Mouse (Mus musculus): ENCODE measurements around the gene Jag2.

Gene Jag2

DNA sequence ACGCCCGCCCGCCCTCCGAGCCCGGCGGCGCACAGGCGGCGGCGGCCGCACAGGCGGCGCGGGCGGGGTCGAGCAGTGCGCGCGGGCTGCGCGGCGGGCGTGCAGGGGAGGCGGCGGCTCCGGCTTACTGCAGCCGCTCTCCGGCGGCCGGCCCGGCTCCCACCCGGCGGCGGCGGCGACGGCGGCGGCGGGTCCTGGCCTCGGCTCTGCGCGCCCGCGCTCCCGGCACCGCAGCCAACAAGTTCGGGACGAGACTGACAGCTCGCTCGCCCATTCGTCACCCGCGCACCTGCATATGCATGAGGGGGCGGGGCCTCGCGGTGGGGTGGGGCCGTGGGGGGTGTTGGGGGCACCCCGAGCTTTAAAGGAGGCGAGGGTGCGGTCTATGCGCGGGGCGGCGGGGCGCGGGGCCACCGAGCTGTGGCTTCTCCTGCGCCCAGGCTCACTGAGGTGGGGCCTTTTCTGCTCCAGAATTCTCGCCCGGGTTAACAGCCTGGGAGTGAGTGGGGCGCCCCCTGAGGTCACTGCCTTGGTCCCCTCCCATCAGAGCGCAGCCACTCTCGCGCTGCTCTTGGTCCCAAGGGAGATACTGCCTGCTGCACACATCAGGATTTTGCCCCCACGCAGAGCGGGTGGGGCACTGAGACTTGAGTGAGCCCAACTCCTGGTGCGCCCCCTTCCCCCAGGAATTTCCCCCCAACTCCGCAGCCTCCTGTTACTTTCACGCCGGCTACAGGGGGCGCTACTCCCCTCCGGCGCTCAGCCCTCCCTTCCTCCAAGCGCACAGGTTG is at the start of gene Jag2:
Gene Jag2 (minus strand): TSS at position 215 of the 791 bp plus-strand sequence.
- no peak for DNase-seq (ENCODE audit: low read depth, low spot score)

- no peak for DNase-seq (ENCODE audit: low read depth, low spot score)
Measured at GRCm38 (mm10) chr12:112977156-112977555, 47.6 kb upstream of the Jag2 start.

- DNase-seq (ENCODE audit: low read depth, low spot score) = peak; percentile 98
Measured at GRCm38 (mm10) chr12:112976371-112977073, 46.9 kb upstream of the Jag2 start, which contains the start of gene Btbd6. Gene Btbd6, plus strand, starts transcription at chr12:112976482.

DNA sequence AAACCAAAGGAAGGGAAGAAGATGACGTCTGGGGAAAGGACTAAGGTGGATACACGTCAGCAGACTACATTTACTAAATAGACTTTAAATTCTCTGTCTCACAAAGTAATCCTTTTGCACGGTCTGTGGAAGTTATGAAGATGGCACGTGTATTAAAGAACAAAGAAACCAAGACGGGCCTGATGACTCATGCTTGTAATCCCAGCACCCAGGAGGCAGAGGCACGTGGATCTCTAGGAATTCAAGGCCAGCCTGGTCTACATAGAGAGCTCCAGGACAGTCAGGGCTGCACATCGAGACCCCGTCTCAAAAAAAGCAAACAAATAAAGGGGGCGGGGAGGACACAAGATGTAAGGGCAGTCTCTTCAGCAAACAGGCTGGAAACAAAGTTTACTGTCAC is 45.2 kb upstream of the Jag2 start:
- DNase-seq (ENCODE audit: low read depth, low spot score) = no peak

DNA sequence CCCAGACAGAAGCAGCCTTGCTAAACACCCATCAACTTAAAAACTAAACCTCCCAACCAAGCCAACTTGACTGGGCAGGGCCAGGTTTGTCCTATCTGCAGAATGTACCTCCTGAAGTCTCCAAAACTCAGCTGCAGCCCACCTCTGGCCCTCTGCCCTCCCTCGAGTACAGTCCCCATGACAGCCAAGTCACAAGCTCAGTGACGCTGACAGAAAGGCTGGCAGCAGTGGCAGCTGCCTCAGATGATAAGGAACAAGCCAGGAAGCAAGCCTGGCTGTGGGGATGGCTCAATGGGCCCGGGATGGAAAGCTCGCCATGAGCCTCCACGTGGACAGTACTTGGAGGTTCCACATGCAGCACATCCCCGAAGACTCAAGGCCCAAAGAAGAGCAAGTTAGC is 40.0 kb upstream of the Jag2 start:
- DNase-seq (ENCODE audit: low read depth, low spot score) = no peak

DNA sequence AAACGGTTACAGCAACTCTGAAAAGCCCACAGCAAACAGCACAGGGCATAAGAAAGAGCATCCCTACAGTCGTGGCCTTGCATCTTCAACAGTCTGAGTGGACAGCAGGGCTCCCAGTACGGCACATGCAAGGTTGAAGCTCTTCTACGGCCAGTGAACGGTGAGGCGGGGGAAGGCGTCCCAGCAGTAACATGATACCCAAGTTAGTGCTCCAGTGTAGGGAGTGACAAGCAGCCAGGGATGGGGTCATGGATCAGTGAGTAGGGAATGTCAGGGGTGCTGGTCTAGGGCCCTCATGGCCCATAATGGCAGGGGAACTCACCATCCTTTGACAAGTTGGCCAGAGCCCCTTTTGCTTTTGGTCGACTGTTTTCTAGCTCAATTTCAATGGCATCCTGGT is 39.4 kb upstream of the Jag2 start:
- DNase-seq (ENCODE audit: low read depth, low spot score) = no peak

GRCm38 (mm10) chr12:112965783-112966182 is 36.2 kb upstream of the Jag2 start:
- DNase-seq (ENCODE audit: low read depth, low spot score) = no peak

DNA sequence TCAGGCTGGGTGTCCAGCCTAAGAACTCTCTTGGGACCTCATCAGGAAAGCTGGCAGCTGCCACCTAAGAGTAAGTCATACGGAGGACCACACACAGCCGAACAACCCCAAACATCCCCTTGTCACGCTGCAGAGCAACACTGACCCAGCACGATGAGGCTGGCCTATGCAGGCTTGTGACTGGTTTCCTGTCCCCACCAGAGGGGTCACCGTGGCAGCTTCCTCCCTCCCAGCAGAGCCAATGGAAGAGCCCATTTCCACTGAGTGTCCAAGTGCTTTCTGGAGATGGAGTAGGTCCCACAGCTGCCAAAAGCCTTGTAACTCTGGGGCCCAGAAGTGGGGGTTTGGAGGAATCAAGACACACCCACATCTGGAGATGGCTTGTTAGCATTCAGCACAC is 32.3 kb upstream of the Jag2 start:
- no peak for DNase-seq (ENCODE audit: low read depth, low spot score)

DNA sequence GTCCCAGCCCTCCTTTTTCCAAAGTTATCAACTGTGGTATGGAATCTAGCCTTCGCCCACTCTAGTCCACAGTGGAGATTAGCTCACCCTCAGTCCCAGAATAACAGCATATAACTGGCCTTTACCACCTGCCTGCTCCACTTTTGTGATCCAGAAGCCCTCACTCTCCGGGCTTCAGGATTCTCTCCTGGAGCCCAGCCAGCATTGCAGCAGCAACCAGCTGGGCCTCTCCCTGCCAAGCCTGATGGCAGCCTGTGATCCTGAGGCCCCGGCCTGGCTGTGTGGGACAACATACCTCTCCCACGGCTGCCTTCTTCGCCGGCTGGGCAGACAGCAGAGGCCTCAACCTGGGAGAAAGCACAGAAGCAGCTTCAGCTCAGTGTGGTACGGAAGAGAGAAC is 31.9 kb upstream of the Jag2 start:
- DNase-seq (ENCODE audit: low read depth, low spot score) = no peak

DNA sequence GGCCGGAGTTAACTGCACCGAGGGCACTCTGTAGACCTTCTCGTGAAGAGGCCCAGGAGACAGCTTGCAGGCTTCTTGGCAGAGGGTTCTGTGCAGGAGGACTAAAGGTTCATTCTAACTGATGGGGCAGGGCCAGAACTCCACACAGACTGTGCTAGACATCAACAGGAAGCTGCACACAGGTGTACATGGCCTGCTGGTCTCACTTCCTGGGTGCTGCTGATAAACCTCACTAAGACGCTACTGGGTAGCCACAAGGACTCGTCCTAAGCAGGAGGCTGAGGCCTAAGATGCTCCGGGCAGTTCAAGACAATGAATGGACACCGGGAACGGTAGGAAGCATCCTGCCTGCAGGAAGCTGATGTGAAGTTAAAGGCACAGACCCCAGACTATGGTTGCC is 29.8 kb upstream of the Jag2 start:
- peak; percentile 53 for DNase-seq (ENCODE audit: low read depth, low spot score)

GRCm38 (mm10) chr12:112958303-112958702 is 28.7 kb upstream of the Jag2 start:
- DNase-seq (ENCODE audit: low read depth, low spot score) = peak; percentile 53

- peak; percentile 74 for DNase-seq (ENCODE audit: low read depth, low spot score)
Measured at GRCm38 (mm10) chr12:112955800-112956199, 26.2 kb upstream of the Jag2 start.

GRCm38 (mm10) chr12:112952926-112953565 is 23.5 kb upstream of the Jag2 start:
- no peak for DNase-seq (ENCODE audit: low read depth, low spot score)

- DNase-seq (ENCODE audit: low read depth, low spot score) = no peak
Measured at GRCm38 (mm10) chr12:112952433-112952832, 22.9 kb upstream of the Jag2 start.

DNA sequence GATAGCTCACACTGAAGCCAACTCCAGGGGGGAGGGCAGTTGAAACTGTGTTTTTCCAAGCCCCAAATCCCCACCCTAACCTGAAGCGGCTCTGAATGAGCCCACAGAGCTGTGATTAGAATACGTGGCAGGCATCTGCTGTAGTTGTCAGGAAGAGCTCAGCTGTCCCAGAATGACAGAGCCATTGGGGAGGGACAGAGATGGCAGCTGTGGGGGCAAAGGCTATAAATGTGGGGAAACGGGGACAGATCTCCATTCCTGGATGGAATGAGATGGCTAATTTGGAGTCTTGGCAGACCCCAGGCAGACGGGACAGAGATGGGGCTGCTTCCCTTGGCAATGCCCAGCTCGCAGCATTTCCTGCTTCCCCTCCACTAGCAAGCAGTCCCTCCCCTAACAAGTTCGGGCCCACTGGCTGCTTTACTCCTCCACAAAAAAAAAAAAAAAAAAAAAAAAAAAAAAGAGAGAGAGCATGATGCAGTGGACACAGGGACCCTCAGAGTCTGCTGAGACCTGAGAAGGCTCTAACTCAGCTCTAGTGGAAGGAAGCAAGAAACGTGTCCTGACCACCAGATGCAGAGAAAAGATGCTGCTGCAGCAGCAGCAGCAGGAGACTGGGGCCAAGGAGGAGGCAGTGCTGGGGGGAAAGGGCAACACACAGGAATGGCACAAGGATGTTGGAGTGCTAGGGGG is 21.7 kb upstream of the Jag2 start:
- DNase-seq (ENCODE audit: low read depth, low spot score) = no peak

- DNase-seq (ENCODE audit: low read depth, low spot score) = no peak
Measured at GRCm38 (mm10) chr12:112950761-112951129, 21.2 kb upstream of the Jag2 start.

DNA sequence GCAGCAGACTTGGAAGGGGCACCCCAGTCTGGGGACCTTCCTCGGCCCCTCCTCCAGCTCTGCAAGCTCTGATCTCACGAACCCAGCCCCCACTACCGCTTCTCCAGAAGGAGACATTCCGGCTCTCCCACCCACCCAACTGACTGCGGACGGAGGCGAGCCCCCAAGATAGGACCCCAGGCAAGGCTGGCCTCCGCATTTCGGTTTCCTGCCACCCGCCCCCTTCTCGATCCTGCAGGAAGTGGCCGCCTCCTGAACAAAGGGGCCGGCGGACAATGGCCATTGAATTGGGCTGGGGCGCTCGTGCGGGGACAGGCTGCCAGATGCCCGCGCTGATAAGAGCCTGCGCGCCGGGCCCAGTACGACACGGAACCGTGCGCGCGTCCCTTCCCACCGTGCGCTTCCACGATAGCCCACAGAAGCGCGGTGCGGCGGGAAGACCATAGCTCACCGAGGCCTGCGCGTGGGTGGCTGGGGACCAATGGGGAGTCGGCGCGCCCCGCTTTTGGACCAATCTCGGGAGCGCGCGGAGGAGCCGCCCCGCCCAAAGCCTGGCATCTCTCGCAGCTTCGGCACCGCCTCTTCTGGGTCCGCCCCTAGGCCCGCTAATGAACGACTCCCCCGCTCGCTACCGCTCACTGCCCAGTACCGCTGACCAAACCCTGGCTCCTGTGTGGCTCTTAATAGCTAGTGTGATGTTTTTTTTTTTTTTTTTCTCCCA is 20.6 kb upstream of the Jag2 start:
- peak; percentile 89 for DNase-seq (ENCODE audit: low read depth, low spot score)

DNA sequence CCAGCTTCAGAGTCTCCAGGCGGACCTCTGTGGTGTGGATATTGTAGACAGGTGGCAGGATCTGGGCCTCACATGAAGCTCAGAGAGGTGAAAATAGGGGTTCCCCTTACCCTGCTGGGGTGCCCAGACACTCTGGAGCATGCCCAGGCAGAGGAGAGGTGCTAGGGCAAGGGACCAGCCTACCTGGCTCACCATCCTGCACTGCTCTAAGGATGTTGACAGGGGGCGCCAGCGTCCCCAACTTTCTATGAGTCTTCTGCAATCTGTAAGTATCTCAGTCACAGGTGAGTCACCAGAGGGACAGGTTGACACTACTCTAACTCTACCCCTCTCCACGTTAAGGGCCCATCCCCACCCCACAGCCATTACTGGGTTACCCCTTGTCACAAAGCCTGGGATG is 17.7 kb upstream of the Jag2 start:
- peak; percentile 67 for DNase-seq (ENCODE audit: low read depth, low spot score)

DNA sequence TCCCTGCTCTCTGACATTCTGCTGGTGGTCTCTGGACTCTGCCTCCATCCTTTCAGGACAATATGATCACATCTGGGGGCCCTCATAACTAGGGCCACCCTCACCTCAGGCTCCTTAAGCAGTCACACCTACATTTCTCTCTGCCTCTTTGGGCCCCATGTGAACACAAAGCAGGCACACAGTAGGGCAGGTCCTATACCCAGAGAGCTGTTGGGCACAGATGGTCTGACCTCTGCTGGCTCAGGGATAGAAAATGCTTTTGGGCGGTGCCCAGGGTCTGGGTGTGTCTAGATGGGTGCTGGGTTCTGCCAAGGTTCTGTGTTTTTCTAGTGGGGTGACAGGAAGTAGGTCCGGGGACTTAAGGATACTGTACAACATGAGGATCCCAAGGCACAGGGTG is 14.1 kb upstream of the Jag2 start:
- no peak for DNase-seq (ENCODE audit: low read depth, low spot score)

- DNase-seq (ENCODE audit: low read depth, low spot score) = peak; percentile 87
Measured at GRCm38 (mm10) chr12:112941776-112942713, 12.5 kb upstream of the Jag2 start, which contains the start of gene Nudt14. Gene Nudt14, minus strand, starts transcription at chr12:112942124.
